Mouse (Mus musculus) cerebellum, postnatal 10 days (tissue): ENCODE measurements around the gene Btn2a2.
A peak's percentile ranks its signal among the peaks of the same experiment; 100 is the strongest.

Source experiments
- DNase-seq, 2 experiments: peaks; one replicate each; pipeline ENCODE4 v3.0.0; 2021; ENCODE audit warnings: mixed read lengths in 2 of 2

The Btn2a2 gene

GRCm38 (mm10) chr13:23488400-23489322 lies at the start of gene Btn2a2:
Gene Btn2a2 (minus strand): TSS chr13:23488857.
- peak; percentile 78 to 82 for DNase-seq

- DNase-seq: no peak
Measured at GRCm38 (mm10) chr13:23538249-23538648, 49.6 kb upstream of the Btn2a2 start.

- DNase-seq: no peak
Measured at GRCm38 (mm10) chr13:23537006-23537710, 48.5 kb upstream of the Btn2a2 start.

GRCm38 (mm10) chr13:23536076-23536822 lies 47.6 kb upstream of the Btn2a2 start:
- no peak for DNase-seq

GRCm38 (mm10) chr13:23535137-23536075 lies 46.7 kb upstream of the Btn2a2 start, which contains the start of gene Hist1h3g:
Gene Hist1h3g (plus strand): TSS chr13:23535422.
- DNase-seq: peak; percentile 93 to 94

- no peak for DNase-seq
Measured at GRCm38 (mm10) chr13:23534368-23535131, 45.9 kb upstream of the Btn2a2 start.

GRCm38 (mm10) chr13:23533560-23534367 lies 45.1 kb upstream of the Btn2a2 start, which contains the start of gene Hist1h2af:
Gene Hist1h2af (plus strand): TSS chr13:23533906.
- peak; percentile 84 to 85 for DNase-seq

GRCm38 (mm10) chr13:23532262-23533075 lies 43.8 kb upstream of the Btn2a2 start:
- no peak for DNase-seq

GRCm38 (mm10) chr13:23530901-23531875 lies 42.5 kb upstream of the Btn2a2 start, which contains the start of gene Hist1h4h:
Gene Hist1h4h (plus strand): TSS chr13:23531050.
- peak; percentile 99 to 100 for DNase-seq

- peak; percentile 65 to 81 for DNase-seq
Measured at GRCm38 (mm10) chr13:23530181-23530900, 41.7 kb upstream of the Btn2a2 start.

GRCm38 (mm10) chr13:23529480-23530165 lies 41.0 kb upstream of the Btn2a2 start:
- no peak for DNase-seq

- no peak for DNase-seq
Measured at GRCm38 (mm10) chr13:23529005-23529404, 40.3 kb upstream of the Btn2a2 start.

- DNase-seq: peak; percentile 96 to 98
Measured at GRCm38 (mm10) chr13:23526312-23526711, 37.7 kb upstream of the Btn2a2 start.

GRCm38 (mm10) chr13:23525901-23526300 lies 37.2 kb upstream of the Btn2a2 start:
- no peak for DNase-seq

GRCm38 (mm10) chr13:23524654-23525053 lies 36.0 kb upstream of the Btn2a2 start:
- peak; percentile 89 for DNase-seq

GRCm38 (mm10) chr13:23523976-23524375 lies 35.3 kb upstream of the Btn2a2 start:
- no peak for DNase-seq
